Mouse (Mus musculus) embryonic fibroblast, embryonic 13.5 days (primary cell): ENCODE data around the gene Gpatch8.

Experiments
- CTCF ChIP-seq: IDR thresholded peaks from 2 replicates; pipeline ENCODE4 v1.5.1; 2011; ENCODE audit warnings: mild to moderate bottlenecking, control low read depth, low read length, moderate library complexity, borderline replicate concordance; ENCODE audit not compliant: insufficient read depth
- POLR2A ChIP-seq: IDR thresholded peaks from 2 replicates; pipeline ENCODE4 v1.6.1; 2011; ENCODE audit warnings: low read depth, mild to moderate bottlenecking, control low read depth, low read length, moderate library complexity

DNA sequence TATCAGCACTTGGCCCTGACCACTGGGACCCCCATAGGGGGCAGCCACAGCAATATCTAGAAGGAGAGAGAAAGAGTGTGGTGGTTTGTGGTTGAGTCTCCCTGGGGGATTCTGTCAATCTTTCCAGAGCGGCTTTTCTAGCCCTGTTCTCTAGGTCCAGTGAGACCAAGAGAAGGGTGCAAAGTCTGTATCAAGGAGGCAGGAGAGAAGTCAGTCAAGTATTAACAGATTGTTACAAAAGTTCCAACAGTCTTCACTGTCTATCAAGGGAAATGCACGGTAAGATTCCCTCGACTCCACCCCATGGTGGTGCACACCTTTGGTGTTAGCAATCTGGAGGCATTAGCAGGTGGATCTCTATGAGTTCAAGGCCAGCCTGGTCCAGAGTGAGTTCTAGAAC, 94.4 kb downstream of the Gpatch8 start:
- TF ChIP-seq CTCF (no peak), POLR2A (no peak)
